Mouse (Mus musculus) limb, embryonic 11.5 days (tissue): ENCODE results near the gene Gm49337. TPM values are rescaled to one million over a fixed set of nuclear protein-coding genes. Genes with fewer than 3 reads are reported as not detected.

Experiments
- ATAC-seq: fragments of 200-750 bp; cut with Nextera tagmentation; 2 replicates; pipeline ENCODE4 v1.8.0; 2017; ENCODE audit warnings: low read depth; ENCODE audit not compliant: insufficient number of reproducible peaks, low FRiP score, low TSS enrichment
- DNase-seq: peaks from one replicate; pipeline ENCODE4 v3.0.0-alpha.2; 2015; ENCODE audit warnings: low spot score
- H3K27ac ChIP-seq: fragments of 300-500 bp; sonication (generic); replicated peaks from 2 replicates; pipeline ENCODE4 v1.5.1; 2014; ENCODE audit warnings: low read depth, mild to moderate bottlenecking, low read length
- H3K27me3 ChIP-seq: fragments of 300-500 bp; sonication (generic); 2 replicates; pipeline ENCODE4 v1.6.1; 2014; ENCODE audit warnings: mild to moderate bottlenecking, low read length, mixed read lengths; ENCODE audit not compliant: control insufficient read depth, insufficient read depth
- H3K36me3 ChIP-seq: fragments of 300-500 bp; sonication (generic); 2 replicates; pipeline ENCODE4 v1.6.1; 2014; ENCODE audit warnings: mild to moderate bottlenecking, low read length, moderate library complexity, mixed read lengths; ENCODE audit not compliant: control insufficient read depth, insufficient read depth
- H3K4me1 ChIP-seq: fragments of 300-500 bp; sonication (generic); 2 replicates; pipeline ENCODE4 v1.6.1; 2014; ENCODE audit warnings: low read length, mixed read lengths; ENCODE audit not compliant: control insufficient read depth, insufficient read depth
- H3K4me2 ChIP-seq: fragments of 300-500 bp; sonication (generic); 2 replicates; pipeline ENCODE4 v1.6.1; 2014; ENCODE audit warnings: low read depth, mild to moderate bottlenecking, moderate library complexity; ENCODE audit not compliant: severe bottlenecking
- H3K4me3 ChIP-seq: fragments of 300-500 bp; sonication (generic); 2 replicates; pipeline ENCODE4 v1.5.1; 2014; ENCODE audit warnings: low read depth, low read length
- H3K9ac ChIP-seq: fragments of 300-500 bp; sonication (generic); 2 replicates; pipeline ENCODE4 v1.6.1; 2014; ENCODE audit warnings: mild to moderate bottlenecking, low read length
- H3K9me3 ChIP-seq: fragments of 300-500 bp; sonication (generic); 2 replicates; pipeline ENCODE4 v1.6.1; 2016; ENCODE audit warnings: low read length; ENCODE audit not compliant: control insufficient read depth
- WGBS: fragments of 180-500 bp; shearing (Covaris S2); extraction: QIAGEN DNeasy Blood & Tissue Kit; methylation state at CpG from one replicate; pipeline ENCODE4 v1.1.7; 2014; 5-methylcytosine and 5-hydroxymethylcytosine counted together
- polyA plus RNA-seq: library from polyadenylated mRNA; unstranded; fragments of >200 nt; fragmentation: Nextera tagmentation; extraction: Ambion mirVana; gene quantifications from 2 replicates; pipeline ENCODE4 v1.2.1, GENCODE M21; 2014

The Gm49337 gene
- polyA plus RNA-seq, 1 experiment from 2014 or later, result not detected

- DNase-seq (peak; percentile 63), ATAC-seq (peak; percentile 60; the same call in 1 of the 2 replicates)
- H3K27ac ChIP-seq, result no peak overlapping the region; the same call in 1 of the 2 replicates
- no peaks in the 10 kb centered on the region for H3K36me3 ChIP-seq
- WGBS, result 26% methylated on average over 10 of the region's 10 CpGs
- H3K9me3 ChIP-seq, result no peaks in the 10 kb centered on the region
- peak overlapping the region; percentile 26; the same call in 1 of the 2 replicates for H3K4me2 ChIP-seq
- H3K4me3 ChIP-seq, result no peak overlapping the region
- H3K9ac ChIP-seq, result 0 out of 2 replicates have a peak overlapping the region, but pooled peaks have one; percentile 4
- no peaks in the 10 kb centered on the region for H3K27me3 ChIP-seq
- H3K4me1 ChIP-seq, result peaks cover 8% of the 10 kb centered on the region; the same call in 1 of the 2 replicates
Observed at GRCm38 (mm10) chr4:116176543-116176988, 3.4 kb downstream of the Gm49337 start.

- ATAC-seq, result no peak
- Histone ChIP-seq H3K9ac (no peak overlapping the region), H3K27ac (no peak overlapping the region), H3K36me3 (no peaks in the 10 kb centered on the region), H3K9me3 (no peaks in the 10 kb centered on the region), H3K27me3 (no peaks in the 10 kb centered on the region), H3K4me3 (no peak overlapping the region), H3K4me1 (peaks cover 8% of the 10 kb centered on the region; the same call in 1 of the 2 replicates), H3K4me2 (no peak overlapping the region)
- no peak for DNase-seq
- 39% methylated on average over 5 of the region's 5 CpGs for WGBS
Observed at GRCm38 (mm10) chr4:116177140-116177539, 4.0 kb downstream of the Gm49337 start.

GRCm38 (mm10) chr4:116182079-116182478, 8.9 kb downstream of the Gm49337 start:
- no peak overlapping the region for H3K9ac ChIP-seq
- no peak overlapping the region for H3K4me3 ChIP-seq
- WGBS, result 42% methylated on average over 3 of the region's 3 CpGs
- 0 out of 2 replicates have a peak, but pooled peaks cover 3% of the 10 kb centered on the region for H3K4me1 ChIP-seq
- no peak overlapping the region for H3K4me2 ChIP-seq
- no peaks in the 10 kb centered on the region for H3K36me3 ChIP-seq
- DNase-seq (no peak), ATAC-seq (no peak)
- H3K9me3 ChIP-seq, result no peaks in the 10 kb centered on the region
- H3K27ac ChIP-seq, result no peak overlapping the region
- H3K27me3 ChIP-seq, result no peaks in the 10 kb centered on the region

- H3K36me3 ChIP-seq, result no peaks in the 10 kb centered on the region
- H3K4me3 ChIP-seq, result no peak overlapping the region
- H3K9me3 ChIP-seq, result no peaks in the 10 kb centered on the region
- peak overlapping the region; percentile 3; the same call in 1 of the 2 replicates for H3K4me2 ChIP-seq
- no peak for ATAC-seq
- H3K4me1 ChIP-seq, result no peaks in the 10 kb centered on the region
- no peak overlapping the region for H3K27ac ChIP-seq
- WGBS, result 11% methylated on average over 12 of the region's 12 CpGs
- DNase-seq, result peak; percentile 34
- no peaks in the 10 kb centered on the region for H3K27me3 ChIP-seq
- no peak overlapping the region for H3K9ac ChIP-seq
Observed at GRCm38 (mm10) chr4:116182745-116183144, 9.6 kb downstream of the Gm49337 start.

- Histone ChIP-seq H3K9me3 (no peaks in the 10 kb centered on the region), H3K4me3 (no peak overlapping the region), H3K27ac (no peak overlapping the region), H3K4me2 (no peak overlapping the region), H3K36me3 (no peaks in the 10 kb centered on the region), H3K9ac (no peak overlapping the region), H3K4me1 (no peaks in the 10 kb centered on the region), H3K27me3 (no peaks in the 10 kb centered on the region)
- DNase-seq (no peak), ATAC-seq (no peak)
- 89% methylated on average over 4 of the region's 4 CpGs for WGBS
Observed at GRCm38 (mm10) chr4:116185083-116185482, 11.9 kb downstream of the Gm49337 start.

GRCm38 (mm10) chr4:116192286-116192835, 19.2 kb downstream of the Gm49337 start:
- ATAC-seq (no peak), DNase-seq (no peak)
- no peaks in the 10 kb centered on the region for H3K9me3 ChIP-seq
- H3K4me1 ChIP-seq, result no peaks in the 10 kb centered on the region
- no peaks in the 10 kb centered on the region for H3K36me3 ChIP-seq
- no peak overlapping the region for H3K4me3 ChIP-seq
- H3K27ac ChIP-seq, result no peak overlapping the region
- no peak overlapping the region for H3K4me2 ChIP-seq
- H3K27me3 ChIP-seq, result no peaks in the 10 kb centered on the region
- WGBS, result 29% methylated on average over 4 of the region's 4 CpGs
- no peak overlapping the region for H3K9ac ChIP-seq

GRCm38 (mm10) chr4:116193583-116194383, 20.6 kb downstream of the Gm49337 start:
- no peaks in the 10 kb centered on the region for H3K27me3 ChIP-seq
- ATAC-seq (no peak), DNase-seq (no peak)
- WGBS, result 71% methylated on average over 9 of the region's 9 CpGs
- no peaks in the 10 kb centered on the region for H3K9me3 ChIP-seq
- no peak overlapping the region for H3K9ac ChIP-seq
- H3K4me2 ChIP-seq, result no peak overlapping the region
- H3K4me3 ChIP-seq, result no peak overlapping the region
- no peak overlapping the region for H3K27ac ChIP-seq
- no peaks in the 10 kb centered on the region for H3K36me3 ChIP-seq
- no peaks in the 10 kb centered on the region for H3K4me1 ChIP-seq

GRCm38 (mm10) chr4:116198422-116198821, 25.2 kb downstream of the Gm49337 start:
- Histone ChIP-seq H3K27ac (no peak overlapping the region), H3K4me1 (no peaks in the 10 kb centered on the region), H3K4me3 (no peak overlapping the region), H3K36me3 (no peaks in the 10 kb centered on the region), H3K9me3 (no peaks in the 10 kb centered on the region), H3K27me3 (no peaks in the 10 kb centered on the region), H3K9ac (no peak overlapping the region), H3K4me2 (no peak overlapping the region)
- DNase-seq (no peak), ATAC-seq (no peak)
- 72% methylated on average over 2 of the region's 2 CpGs for WGBS
